Mouse (Mus musculus): Measurements from ENCODE around the gene Prrc2b. TPM values are rescaled to one million over a fixed set of nuclear protein-coding genes. Genes with fewer than 3 reads are reported as not detected.

The Prrc2b gene
- polyA plus RNA-seq, 1 experiment from 2014 or later: 24.5 TPM

- ATAC-seq (ENCODE audit: extremely low read depth, insufficient number of reproducible peaks, low FRiP score, low TSS enrichment): no peak
- Histone ChIP-seq H3K4me2 (no peak overlapping the region), H3K27ac (replicated peaks) (no peak overlapping the region), H3K9me3 (no peaks in the 10 kb centered on the region), H3K36me3 (peaks cover 94% of the 10 kb centered on the region), H3K4me3 (no peak overlapping the region), H3K4me1 (peaks cover 25% of the 10 kb centered on the region), H3K9ac (no peak overlapping the region), H3K27me3 (replicated peaks) (no peaks in the 10 kb centered on the region)
- WGBS: 88% methylated on average over 7 of the region's 7 CpGs
Observed at GRCm38 (mm10) chr2:32187649-32188048, 36.8 kb downstream of the Prrc2b start.

GRCm38 (mm10) chr2:32189060-32189681 lies 38.3 kb downstream of the Prrc2b start:
- peaks cover 10% of the 10 kb centered on the region; the same call in 1 of the 2 replicates for H3K4me1 ChIP-seq
- no peak overlapping the region for H3K27ac ChIP-seq (replicated peaks)
- no peaks in the 10 kb centered on the region for H3K27me3 ChIP-seq (replicated peaks)
- no peak overlapping the region for H3K9ac ChIP-seq
- H3K4me3 ChIP-seq: no peak overlapping the region
- peaks cover 94% of the 10 kb centered on the region for H3K36me3 ChIP-seq
- no peak overlapping the region for H3K4me2 ChIP-seq
- 80% methylated on average over 5 of the region's 5 CpGs for WGBS
- no peak for ATAC-seq (ENCODE audit: extremely low read depth, insufficient number of reproducible peaks, low FRiP score, low TSS enrichment)
- H3K9me3 ChIP-seq: no peaks in the 10 kb centered on the region

GRCm38 (mm10) chr2:32190620-32191019 lies 39.7 kb downstream of the Prrc2b start:
- WGBS: 64% methylated on average over 1 of the region's 1 CpGs
- H3K4me1 ChIP-seq: 0 out of 2 replicates have a peak, but pooled peaks cover 5% of the 10 kb centered on the region
- ATAC-seq (ENCODE audit: extremely low read depth, insufficient number of reproducible peaks, low FRiP score, low TSS enrichment): no peak

GRCm38 (mm10) chr2:32191872-32192507 lies 41.1 kb downstream of the Prrc2b start:
- Histone ChIP-seq H3K9ac (no peak overlapping the region), H3K9me3 (no peaks in the 10 kb centered on the region), H3K27me3 (replicated peaks) (no peaks in the 10 kb centered on the region), H3K4me1 (0 out of 2 replicates have a peak, but pooled peaks cover 5% of the 10 kb centered on the region), H3K27ac (replicated peaks) (no peak overlapping the region; the same call in 1 of the 2 replicates), H3K4me3 (no peak overlapping the region), H3K36me3 (peaks cover 96% of the 10 kb centered on the region), H3K4me2 (no peak overlapping the region)
- no peak for ATAC-seq (ENCODE audit: extremely low read depth, insufficient number of reproducible peaks, low FRiP score, low TSS enrichment)
- 84% methylated on average over 17 of the region's 18 CpGs for WGBS

More at GRCm38 (mm10) chr2:32190620-32191019, 39.7 kb downstream of the Prrc2b start:
- H3K9ac ChIP-seq: no peak overlapping the region
- H3K9me3 ChIP-seq: no peaks in the 10 kb centered on the region
- no peaks in the 10 kb centered on the region for H3K27me3 ChIP-seq (replicated peaks)
- H3K27ac ChIP-seq (replicated peaks): no peak overlapping the region
- peaks cover 96% of the 10 kb centered on the region for H3K36me3 ChIP-seq
- H3K4me2 ChIP-seq: no peak overlapping the region
- H3K4me3 ChIP-seq: no peak overlapping the region

GRCm38 (mm10) chr2:32198977-32199376 lies 48.1 kb downstream of the Prrc2b start:
- Histone ChIP-seq H3K9me3 (no peaks in the 10 kb centered on the region), H3K4me3 (no peak overlapping the region), H3K4me1 (no peaks in the 10 kb centered on the region), H3K4me2 (no peak overlapping the region), H3K27me3 (replicated peaks) (no peaks in the 10 kb centered on the region), H3K27ac (replicated peaks) (no peak overlapping the region), H3K36me3 (peaks cover 100% of the 10 kb centered on the region), H3K9ac (no peak overlapping the region)
- 78% methylated on average over 11 of the region's 11 CpGs for WGBS
- no peak for ATAC-seq (ENCODE audit: extremely low read depth, insufficient number of reproducible peaks, low FRiP score, low TSS enrichment)

- Histone ChIP-seq H3K9ac (no peak overlapping the region), H3K36me3 (peaks cover 100% of the 10 kb centered on the region), H3K4me1 (no peaks in the 10 kb centered on the region), H3K27ac (replicated peaks) (no peak overlapping the region), H3K9me3 (no peaks in the 10 kb centered on the region), H3K4me2 (no peak overlapping the region), H3K4me3 (no peak overlapping the region), H3K27me3 (replicated peaks) (no peaks in the 10 kb centered on the region)
- 90% methylated on average over 4 of the region's 4 CpGs for WGBS
- no peak for ATAC-seq (ENCODE audit: extremely low read depth, insufficient number of reproducible peaks, low FRiP score, low TSS enrichment)
Observed at GRCm38 (mm10) chr2:32200033-32200432, 49.2 kb downstream of the Prrc2b start.

GRCm38 (mm10) chr2:32200712-32201111 lies 49.8 kb downstream of the Prrc2b start:
- no peak overlapping the region for H3K9ac ChIP-seq
- peaks cover 100% of the 10 kb centered on the region for H3K36me3 ChIP-seq
- H3K4me1 ChIP-seq: no peaks in the 10 kb centered on the region
- ATAC-seq (ENCODE audit: extremely low read depth, insufficient number of reproducible peaks, low FRiP score, low TSS enrichment): no peak
- no peak overlapping the region for H3K27ac ChIP-seq (replicated peaks)
- H3K4me2 ChIP-seq: no peak overlapping the region
- H3K4me3 ChIP-seq: no peak overlapping the region
- H3K27me3 ChIP-seq (replicated peaks): no peaks in the 10 kb centered on the region
- H3K9me3 ChIP-seq: no peaks in the 10 kb centered on the region
- WGBS: 91% methylated on average over 11 of the region's 11 CpGs

GRCm38 (mm10) chr2:32201527-32201926 lies 50.6 kb downstream of the Prrc2b start:
- 42% methylated on average over 7 of the region's 7 CpGs for WGBS
- no peak overlapping the region for H3K9ac ChIP-seq

GRCm38 (mm10) chr2:32203853-32204252 lies 53.0 kb downstream of the Prrc2b start:
- Histone ChIP-seq H3K4me3 (no peak overlapping the region), H3K36me3 (peaks cover 100% of the 10 kb centered on the region), H3K9ac (no peak overlapping the region), H3K27me3 (replicated peaks) (no peaks in the 10 kb centered on the region), H3K4me1 (no peaks in the 10 kb centered on the region), H3K9me3 (no peaks in the 10 kb centered on the region), H3K27ac (replicated peaks) (no peak overlapping the region), H3K4me2 (no peak overlapping the region)
- no peak for ATAC-seq (ENCODE audit: extremely low read depth, insufficient number of reproducible peaks, low FRiP score, low TSS enrichment)
- 91% methylated on average over 13 of the region's 13 CpGs for WGBS

More at GRCm38 (mm10) chr2:32201527-32201926, 50.6 kb downstream of the Prrc2b start:
- Histone ChIP-seq H3K4me2 (no peak overlapping the region), H3K27ac (replicated peaks) (no peak overlapping the region), H3K4me1 (no peaks in the 10 kb centered on the region), H3K4me3 (no peak overlapping the region), H3K9me3 (no peaks in the 10 kb centered on the region), H3K27me3 (replicated peaks) (no peaks in the 10 kb centered on the region), H3K36me3 (peaks cover 100% of the 10 kb centered on the region)
- ATAC-seq (ENCODE audit: extremely low read depth, insufficient number of reproducible peaks, low FRiP score, low TSS enrichment): no peak

- H3K27ac ChIP-seq (replicated peaks): no peak overlapping the region
- H3K4me1 ChIP-seq: no peaks in the 10 kb centered on the region
- H3K4me3 ChIP-seq: no peak overlapping the region
- 89% methylated on average over 1 of the region's 1 CpGs for WGBS
- no peak overlapping the region for H3K4me2 ChIP-seq
- H3K27me3 ChIP-seq (replicated peaks): no peaks in the 10 kb centered on the region
- no peak overlapping the region for H3K9ac ChIP-seq
- H3K9me3 ChIP-seq: no peaks in the 10 kb centered on the region
- peaks cover 100% of the 10 kb centered on the region for H3K36me3 ChIP-seq
- ATAC-seq (ENCODE audit: extremely low read depth, insufficient number of reproducible peaks, low FRiP score, low TSS enrichment): no peak
Observed at GRCm38 (mm10) chr2:32207682-32208081, 56.8 kb downstream of the Prrc2b start.

- H3K27ac ChIP-seq (replicated peaks): no peak overlapping the region
- H3K4me3 ChIP-seq: no peak overlapping the region
- H3K9ac ChIP-seq: no peak overlapping the region
- no peaks in the 10 kb centered on the region for H3K9me3 ChIP-seq
- H3K4me2 ChIP-seq: no peak overlapping the region
- peaks cover 100% of the 10 kb centered on the region for H3K36me3 ChIP-seq
- no peak for ATAC-seq (ENCODE audit: extremely low read depth, insufficient number of reproducible peaks, low FRiP score, low TSS enrichment)
- WGBS: 89% methylated on average over 8 of the region's 8 CpGs
- no peaks in the 10 kb centered on the region for H3K4me1 ChIP-seq
- no peaks in the 10 kb centered on the region for H3K27me3 ChIP-seq (replicated peaks)
Observed at GRCm38 (mm10) chr2:32211689-32212088, 60.8 kb downstream of the Prrc2b start.

- Histone ChIP-seq H3K9ac (no peak overlapping the region), H3K4me1 (no peaks in the 10 kb centered on the region), H3K27me3 (replicated peaks) (no peaks in the 10 kb centered on the region), H3K9me3 (no peaks in the 10 kb centered on the region), H3K36me3 (peaks cover 100% of the 10 kb centered on the region), H3K4me3 (no peak overlapping the region), H3K4me2 (no peak overlapping the region), H3K27ac (replicated peaks) (no peak overlapping the region)
- WGBS: 49% methylated on average over 10 of the region's 10 CpGs
- no peak for ATAC-seq (ENCODE audit: extremely low read depth, insufficient number of reproducible peaks, low FRiP score, low TSS enrichment)
Observed at GRCm38 (mm10) chr2:32213000-32213399, 62.1 kb downstream of the Prrc2b start.
